Mouse (Mus musculus) myocyte (in vitro differentiated cells): ENCODE results near the gene Rpsa.

Experiments used
- MAX ChIP-seq: IDR thresholded peaks from one replicate; pipeline ENCODE4 v1.6.1; 2011; ENCODE audit warnings: low read depth, mild to moderate bottlenecking, control low read depth
- POLR2A ChIP-seq: IDR thresholded peaks from one replicate; pipeline ENCODE4 v1.6.1; 2011; ENCODE audit warnings: low read depth, mild to moderate bottlenecking, control low read depth, moderate library complexity; ENCODE audit not compliant: insufficient read length

GRCm38 (mm10) chr9:120115580-120115979 lies 11.9 kb upstream of the Rpsa start:
- TF ChIP-seq MAX = no peak
- TF ChIP-seq POLR2A = no peak
